Mouse (Mus musculus) embryo, embryonic 11.5 days (tissue): Measurements from ENCODE around the gene Fsd1l.

Source experiments
- DNase-seq: peaks from one replicate; pipeline ENCODE4 v3.0.0-alpha.2; 2012; ENCODE audit warnings: low read depth, low spot score

Fsd1l gene

DNA sequence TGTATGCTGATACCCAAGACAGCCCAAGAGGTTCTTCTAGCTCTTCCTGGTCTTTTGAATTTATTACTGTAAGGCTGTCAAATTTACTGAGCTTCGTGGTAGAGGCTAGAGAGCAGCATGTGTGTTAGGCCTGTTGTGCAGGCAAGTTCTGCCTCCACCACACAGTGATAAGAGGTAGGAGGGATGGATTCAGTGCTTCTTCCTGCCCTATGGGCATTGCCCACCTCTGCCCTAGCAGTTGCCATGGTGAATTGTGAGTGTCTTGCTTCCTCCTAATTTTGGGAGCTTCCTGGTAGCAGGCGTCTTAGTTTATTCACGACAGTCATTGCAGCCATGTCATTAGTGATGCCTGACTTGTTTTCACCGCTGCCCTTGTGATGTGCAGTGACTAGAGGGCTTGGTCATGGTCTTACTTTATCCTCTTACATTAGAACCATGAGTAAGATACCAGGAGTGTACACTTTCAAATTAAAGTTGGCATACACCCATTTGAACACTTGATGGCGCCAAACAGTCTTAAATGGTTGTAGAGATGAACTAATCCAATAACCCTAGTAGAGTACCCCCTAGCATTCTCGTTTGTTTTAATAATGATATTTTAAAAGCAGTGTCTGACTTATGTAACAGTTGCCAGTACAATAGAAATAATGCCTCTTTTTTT lies 107.8 kb downstream of the Fsd1l start:
- DNase-seq, result peak; percentile 35

- DNase-seq, result no peak
These were observed 118.6 kb downstream of the Fsd1l start for GRCm38 (mm10) chr4:53749831-53750230.

DNA sequence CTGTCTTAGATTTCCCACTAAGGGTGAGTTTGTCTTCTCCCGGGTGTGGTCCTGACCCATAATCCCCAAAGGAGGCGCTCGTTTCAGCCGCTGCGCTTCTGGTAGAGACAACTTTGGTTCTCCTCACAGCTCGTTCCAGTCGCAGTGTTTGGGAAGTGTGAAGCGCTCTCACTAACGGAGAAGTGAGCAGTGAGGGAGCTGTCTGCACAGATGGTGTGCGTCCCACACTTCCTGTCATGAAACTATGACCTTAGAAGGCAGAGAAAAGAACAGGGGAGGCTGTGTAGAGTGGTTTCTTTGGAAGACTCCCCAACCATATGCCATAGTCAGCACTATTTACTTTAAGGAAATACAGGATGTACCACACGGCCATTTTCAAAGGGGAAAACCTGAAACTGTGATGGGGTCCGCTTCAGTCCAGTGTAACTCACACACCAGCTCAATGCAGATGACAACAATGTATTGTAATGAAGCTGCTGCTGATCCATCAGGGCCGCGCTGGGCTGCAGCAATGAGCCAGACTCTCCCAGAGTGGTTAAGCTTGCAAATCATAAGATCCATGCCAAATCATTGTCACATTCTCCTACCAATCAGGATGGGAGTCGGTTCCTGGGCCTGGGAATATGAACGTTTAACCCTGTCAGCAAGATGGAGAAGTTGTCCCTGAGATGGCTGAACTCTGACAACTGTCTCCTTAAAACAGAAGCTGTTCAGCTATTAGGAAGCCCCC lies 119.3 kb downstream of the Fsd1l start:
- no peak for DNase-seq
